Mouse (Mus musculus) stomach, embryonic 15.5 days (tissue): Measurements from ENCODE around the gene Cnih3. TPM values are rescaled to one million over a fixed set of nuclear protein-coding genes. Genes with fewer than 3 reads are reported as not detected.

Experiments used
- ATAC-seq: fragments of 200-750 bp; cut with Nextera tagmentation; 2 replicates; pipeline ENCODE4 v1.8.0; 2017; ENCODE audit warnings: low read depth, moderate number of reproducible peaks, moderate TSS enrichment; ENCODE audit not compliant: insufficient read depth, low FRiP score
- H3K27ac ChIP-seq: fragments of 300-500 bp; sonication (generic); 2 replicates; pipeline ENCODE4 v1.5.1; 2015; ENCODE audit warnings: mild to moderate bottlenecking, inconsistent platforms
- H3K27me3 ChIP-seq: fragments of 300-500 bp; sonication (generic); replicated peaks from 2 replicates; pipeline ENCODE4 v1.6.1; 2015; ENCODE audit warnings: inconsistent platforms
- H3K36me3 ChIP-seq: fragments of 300-500 bp; sonication (generic); 2 replicates; pipeline ENCODE4 v1.6.1; 2015; ENCODE audit warnings: inconsistent platforms
- H3K4me1 ChIP-seq: fragments of 300-500 bp; sonication (generic); 2 replicates; pipeline ENCODE4 v1.6.1; 2015; ENCODE audit warnings: inconsistent platforms
- H3K4me2 ChIP-seq: fragments of 300-500 bp; sonication (generic); 2 replicates; pipeline ENCODE4 v1.6.1; 2015; ENCODE audit warnings: mild to moderate bottlenecking, inconsistent platforms
- H3K4me3 ChIP-seq: fragments of 300-500 bp; sonication (generic); replicated peaks from 2 replicates; pipeline ENCODE4 v1.5.1; 2015; ENCODE audit warnings: inconsistent platforms
- H3K9ac ChIP-seq: fragments of 300-500 bp; sonication (generic); 2 replicates; pipeline ENCODE4 v1.6.1; 2015; ENCODE audit warnings: inconsistent platforms
- H3K9me3 ChIP-seq: fragments of 300-500 bp; sonication (generic); 2 replicates; pipeline ENCODE4 v1.6.1; 2016; ENCODE audit warnings: inconsistent platforms
- WGBS: fragments of 180-500 bp; shearing (Covaris S2); methylation state at CpG from one replicate; pipeline ENCODE4 v1.1.7; 2015; 5-methylcytosine and 5-hydroxymethylcytosine counted together
- polyA plus RNA-seq: library from polyadenylated mRNA; unstranded; fragments of >200 nt; fragmentation: Nextera tagmentation; extraction: Ambion mirVana; gene quantifications from 2 replicates; pipeline ENCODE4 v1.2.1, GENCODE M21; 2015

Gene Cnih3
- polyA plus RNA-seq, 1 experiment from 2014 or later: 0.35 TPM

DNA sequence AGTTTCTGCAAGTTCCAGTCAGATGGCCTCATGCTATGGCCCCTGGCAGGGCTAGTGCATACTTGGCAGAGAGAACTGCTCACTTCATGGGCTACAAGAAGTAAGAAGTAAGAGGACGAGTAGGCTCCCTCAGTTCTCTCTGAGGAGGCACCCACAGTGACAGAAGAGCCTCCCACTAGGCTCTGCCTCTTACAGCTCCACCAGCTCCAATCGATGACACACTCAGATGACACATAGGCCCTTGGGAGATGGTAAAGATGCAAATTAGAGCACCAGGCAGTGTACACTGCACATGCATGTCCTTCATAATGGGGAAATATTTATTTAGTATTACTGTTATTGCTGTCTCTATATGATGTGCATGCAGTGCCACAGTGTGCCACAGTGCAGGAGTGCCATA, 62.6 kb downstream of the Cnih3 start:
- peaks cover 5% of the 10 kb centered on the region; the same call in 1 of the 2 replicates for H3K4me1 ChIP-seq
- 0 out of 2 replicates have a peak, but pooled peaks cover 2% of the 10 kb centered on the region for H3K27me3 ChIP-seq
- H3K9ac ChIP-seq: no peak overlapping the region
- ATAC-seq: no peak
- no peak overlapping the region for H3K27ac ChIP-seq
- H3K4me2 ChIP-seq: no peak overlapping the region
- H3K4me3 ChIP-seq: no peak overlapping the region
- H3K9me3 ChIP-seq: no peaks in the 10 kb centered on the region
- 76% methylated on average over 2 of the region's 2 CpGs for WGBS
- no peaks in the 10 kb centered on the region for H3K36me3 ChIP-seq

DNA sequence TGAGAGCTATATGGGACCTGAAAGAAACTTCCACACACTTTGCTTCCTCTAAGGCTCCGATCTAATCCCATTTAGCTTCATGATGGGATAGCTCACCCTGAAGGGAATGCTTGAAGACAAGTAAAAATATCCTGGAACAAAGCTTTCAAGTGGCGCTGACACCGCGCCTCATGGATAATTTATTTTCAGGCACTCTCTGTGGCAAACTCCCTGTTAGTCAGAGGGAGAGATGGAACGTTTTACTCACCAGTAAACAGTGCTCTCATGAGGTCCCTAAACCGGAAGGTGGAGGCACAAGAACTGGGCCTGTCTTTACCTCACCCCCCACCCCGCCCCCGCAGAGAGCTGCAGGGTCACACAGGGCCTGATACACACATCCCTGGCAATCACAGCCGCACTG, 64.4 kb downstream of the Cnih3 start:
- no peak for ATAC-seq
- H3K27me3 ChIP-seq: 0 out of 2 replicates have a peak, but pooled peaks cover 2% of the 10 kb centered on the region
- H3K9me3 ChIP-seq: no peaks in the 10 kb centered on the region
- no peak overlapping the region for H3K27ac ChIP-seq
- no peak overlapping the region for H3K4me2 ChIP-seq
- no peak overlapping the region for H3K9ac ChIP-seq
- H3K4me1 ChIP-seq: peaks cover 5% of the 10 kb centered on the region; the same call in 1 of the 2 replicates
- 62% methylated on average over 9 of the region's 9 CpGs for WGBS
- H3K4me3 ChIP-seq: no peak overlapping the region
- no peaks in the 10 kb centered on the region for H3K36me3 ChIP-seq

DNA sequence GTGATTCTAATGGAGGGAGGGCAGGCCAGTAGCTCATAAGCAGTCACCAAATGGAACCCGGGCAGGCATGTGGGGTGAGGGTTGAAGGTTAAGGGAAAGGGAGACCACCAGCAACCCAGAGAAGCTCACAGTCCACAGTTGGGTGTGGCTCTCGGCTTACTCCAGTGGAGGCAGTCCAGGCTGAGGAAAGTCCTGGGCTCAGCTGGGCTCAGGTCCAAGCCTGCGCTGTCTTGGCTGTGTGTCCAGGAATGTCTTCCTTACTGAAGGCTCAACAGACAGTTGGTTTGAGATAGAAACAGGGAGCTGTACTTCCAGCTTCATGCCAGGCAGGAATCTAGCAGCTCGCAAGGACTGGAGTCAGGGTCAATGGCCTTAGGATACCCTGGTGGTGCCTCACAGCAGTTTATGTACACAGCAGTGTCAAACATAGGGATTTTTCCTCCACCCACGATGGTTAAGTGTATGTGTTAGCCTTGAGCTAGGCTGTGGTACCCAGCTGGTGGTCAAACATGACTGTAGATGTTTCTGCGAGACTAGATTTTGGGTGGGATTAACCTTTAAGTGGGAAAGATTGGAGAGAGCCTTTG, 65.6 kb downstream of the Cnih3 start:
- Histone ChIP-seq H3K9me3 (no peaks in the 10 kb centered on the region), H3K36me3 (no peaks in the 10 kb centered on the region), H3K27me3 (0 out of 2 replicates have a peak, but pooled peaks cover 2% of the 10 kb centered on the region), H3K4me1 (peaks cover 5% of the 10 kb centered on the region; the same call in 1 of the 2 replicates), H3K4me3 (no peak overlapping the region), H3K4me2 (no peak overlapping the region), H3K9ac (no peak overlapping the region), H3K27ac (no peak overlapping the region)
- WGBS: 55% methylated on average over 6 of the region's 6 CpGs
- ATAC-seq: peak; percentile 47; the same call in 1 of the 2 replicates

DNA sequence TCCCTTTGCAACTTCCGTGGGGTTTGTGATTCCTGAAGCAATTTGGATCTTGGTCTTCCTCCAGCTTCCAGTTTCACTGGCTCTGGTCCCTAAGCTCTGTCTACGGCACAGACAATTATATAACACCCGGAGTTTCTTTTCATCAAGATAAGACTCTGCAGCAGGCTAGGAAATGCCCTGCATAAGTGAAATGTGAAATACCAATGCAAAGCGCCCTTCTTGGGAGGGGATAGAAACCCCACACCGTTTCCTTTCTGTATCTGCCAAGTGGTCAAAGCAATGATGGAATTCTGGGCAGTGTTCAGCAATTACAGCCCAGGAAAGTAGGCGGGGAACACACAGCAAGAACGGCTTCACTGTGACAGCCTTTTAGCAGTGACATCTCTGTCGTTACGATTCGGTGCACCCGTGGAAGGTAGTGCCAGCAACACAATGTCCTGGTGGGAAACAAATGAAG, 67.7 kb downstream of the Cnih3 start:
- no peak overlapping the region for H3K4me3 ChIP-seq
- peaks cover 5% of the 10 kb centered on the region; the same call in 1 of the 2 replicates for H3K4me1 ChIP-seq
- WGBS: 48% methylated on average over 11 of the region's 11 CpGs
- no peaks in the 10 kb centered on the region for H3K36me3 ChIP-seq
- H3K9ac ChIP-seq: no peak overlapping the region
- H3K27me3 ChIP-seq: 0 out of 2 replicates have a peak, but pooled peaks cover 2% of the 10 kb centered on the region
- H3K27ac ChIP-seq: no peak overlapping the region
- no peak for ATAC-seq
- no peaks in the 10 kb centered on the region for H3K9me3 ChIP-seq
- no peak overlapping the region for H3K4me2 ChIP-seq

DNA sequence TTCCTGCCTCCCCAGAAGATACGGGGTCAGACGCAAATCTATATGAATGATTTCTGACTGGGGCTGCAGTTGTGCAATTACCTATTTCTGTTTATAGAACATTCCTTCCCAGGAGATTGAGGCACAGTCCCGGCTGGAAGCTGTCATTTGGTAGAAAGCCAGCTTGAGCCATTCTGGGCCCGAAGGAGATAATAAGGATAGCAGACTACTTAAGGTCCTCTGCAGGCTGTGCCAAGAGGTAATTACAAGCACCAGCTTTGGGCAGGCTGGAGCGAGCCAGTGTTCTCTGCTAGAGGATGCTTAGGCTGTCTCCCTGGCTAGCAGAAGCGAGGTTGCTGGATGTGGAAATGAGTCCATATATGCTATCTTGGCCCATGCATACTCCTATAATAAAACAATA, 70.4 kb downstream of the Cnih3 start:
- H3K27me3 ChIP-seq: 0 out of 2 replicates have a peak, but pooled peaks cover 2% of the 10 kb centered on the region
- H3K9ac ChIP-seq: no peak overlapping the region
- H3K4me3 ChIP-seq: no peak overlapping the region
- no peak overlapping the region for H3K4me2 ChIP-seq
- WGBS: 40% methylated on average over 6 of the region's 6 CpGs
- peaks cover 5% of the 10 kb centered on the region; the same call in 1 of the 2 replicates for H3K4me1 ChIP-seq
- H3K36me3 ChIP-seq: no peaks in the 10 kb centered on the region
- no peak overlapping the region for H3K27ac ChIP-seq
- H3K9me3 ChIP-seq: no peaks in the 10 kb centered on the region
- ATAC-seq: no peak

DNA sequence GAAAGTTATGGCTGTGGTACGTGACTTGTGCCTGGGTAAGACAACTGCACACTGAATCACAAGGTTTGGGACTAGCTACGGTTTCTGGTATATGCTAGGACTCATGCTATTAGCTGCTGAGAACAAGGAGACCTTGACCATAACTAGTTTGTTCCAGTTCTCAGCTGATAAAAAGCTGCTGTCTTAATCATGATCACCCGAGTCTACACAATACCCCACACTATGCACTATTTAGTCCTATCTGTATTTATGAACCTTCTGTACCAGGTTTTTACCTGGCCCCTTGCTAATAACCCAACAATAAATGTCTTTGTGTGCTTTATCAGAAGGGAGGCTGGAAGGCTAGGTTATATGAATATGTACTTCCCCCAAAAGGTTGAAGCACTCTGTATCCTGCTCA, 72.5 kb downstream of the Cnih3 start:
- H3K4me3 ChIP-seq: no peak overlapping the region
- 71% methylated on average over 3 of the region's 3 CpGs for WGBS
- H3K9me3 ChIP-seq: no peaks in the 10 kb centered on the region
- H3K4me1 ChIP-seq: no peaks in the 10 kb centered on the region
- peak; percentile 39; the same call in 1 of the 2 replicates for ATAC-seq
- no peaks in the 10 kb centered on the region for H3K27me3 ChIP-seq
- H3K4me2 ChIP-seq: no peak overlapping the region
- no peaks in the 10 kb centered on the region for H3K36me3 ChIP-seq
- no peak overlapping the region for H3K9ac ChIP-seq
- H3K27ac ChIP-seq: no peak overlapping the region

DNA sequence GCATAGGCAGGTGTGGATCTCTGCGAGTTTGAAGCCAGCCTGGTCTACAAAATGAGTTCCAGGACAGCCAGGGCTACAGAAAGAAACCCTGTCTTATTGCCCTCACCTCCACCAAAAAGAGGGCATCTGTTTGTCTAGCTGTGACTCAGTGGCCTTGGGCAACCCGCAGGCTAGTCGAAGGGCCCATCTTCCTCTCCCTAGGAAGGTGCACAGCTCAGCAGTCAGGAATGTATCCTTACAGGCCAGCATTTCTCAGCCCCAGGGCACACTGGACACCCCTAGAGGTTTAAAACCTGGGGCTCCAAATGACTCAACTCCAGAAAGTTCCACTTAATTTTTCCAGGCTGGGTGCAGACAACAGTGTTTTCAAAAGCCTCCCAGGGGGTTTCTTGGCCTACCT, 73.0 kb downstream of the Cnih3 start:
- Histone ChIP-seq H3K4me2 (no peak overlapping the region), H3K27ac (no peak overlapping the region), H3K4me1 (no peaks in the 10 kb centered on the region), H3K9me3 (no peaks in the 10 kb centered on the region), H3K36me3 (no peaks in the 10 kb centered on the region), H3K9ac (no peak overlapping the region), H3K4me3 (no peak overlapping the region), H3K27me3 (no peaks in the 10 kb centered on the region)
- WGBS: 83% methylated on average over 3 of the region's 3 CpGs
- ATAC-seq: no peak

DNA sequence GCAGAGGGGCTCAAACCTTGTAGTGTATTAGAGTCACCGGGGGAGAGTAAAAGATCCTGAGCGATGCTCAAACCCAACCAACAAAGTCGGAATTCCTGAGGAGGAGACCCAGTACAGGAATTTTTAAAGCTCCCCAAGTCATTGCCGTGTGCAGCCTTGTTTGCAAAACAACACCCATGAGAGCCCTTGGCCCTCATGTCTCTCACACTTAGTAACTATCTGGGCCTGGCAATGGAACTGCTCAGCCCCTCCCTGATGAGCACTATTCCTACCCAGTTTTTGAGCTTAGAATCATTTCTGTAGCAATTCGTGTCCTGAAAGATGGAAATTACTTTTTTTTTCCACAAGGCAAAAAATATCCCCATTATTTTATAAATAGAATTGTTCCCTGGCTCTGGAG, 74.0 kb downstream of the Cnih3 start:
- no peaks in the 10 kb centered on the region for H3K9me3 ChIP-seq
- no peaks in the 10 kb centered on the region for H3K36me3 ChIP-seq
- no peak overlapping the region for H3K4me2 ChIP-seq
- no peak for ATAC-seq
- H3K4me1 ChIP-seq: no peaks in the 10 kb centered on the region
- no peaks in the 10 kb centered on the region for H3K27me3 ChIP-seq
- H3K9ac ChIP-seq: no peak overlapping the region
- H3K27ac ChIP-seq: no peak overlapping the region
- 74% methylated on average over 5 of the region's 5 CpGs for WGBS
- no peak overlapping the region for H3K4me3 ChIP-seq

DNA sequence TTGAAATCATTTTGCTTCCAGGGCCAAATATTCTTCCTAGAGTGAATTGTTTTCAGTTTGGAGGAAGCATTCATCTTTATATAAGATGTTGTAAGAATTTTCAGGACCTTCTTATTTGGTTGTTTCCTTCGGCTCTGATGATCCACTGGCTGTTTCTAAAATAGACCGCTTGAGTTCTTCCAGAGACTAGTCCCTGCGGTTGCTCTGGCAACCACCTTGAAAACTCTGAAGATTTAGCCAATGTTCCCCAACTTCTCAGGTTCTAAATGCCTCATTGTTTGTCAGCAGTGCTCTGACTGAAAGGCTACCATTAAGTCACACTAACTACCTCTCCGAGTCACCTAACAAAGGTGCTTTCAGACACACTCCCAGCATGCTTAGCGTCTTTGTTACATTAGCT, 80.8 kb downstream of the Cnih3 start:
- H3K4me3 ChIP-seq: no peak overlapping the region
- H3K27ac ChIP-seq: no peak overlapping the region
- no peak overlapping the region for H3K9ac ChIP-seq
- H3K36me3 ChIP-seq: no peaks in the 10 kb centered on the region
- H3K9me3 ChIP-seq: no peaks in the 10 kb centered on the region
- no peaks in the 10 kb centered on the region for H3K4me1 ChIP-seq
- no peak for ATAC-seq
- H3K4me2 ChIP-seq: no peak overlapping the region
- H3K27me3 ChIP-seq: no peaks in the 10 kb centered on the region
- 83% methylated on average over 5 of the region's 5 CpGs for WGBS

DNA sequence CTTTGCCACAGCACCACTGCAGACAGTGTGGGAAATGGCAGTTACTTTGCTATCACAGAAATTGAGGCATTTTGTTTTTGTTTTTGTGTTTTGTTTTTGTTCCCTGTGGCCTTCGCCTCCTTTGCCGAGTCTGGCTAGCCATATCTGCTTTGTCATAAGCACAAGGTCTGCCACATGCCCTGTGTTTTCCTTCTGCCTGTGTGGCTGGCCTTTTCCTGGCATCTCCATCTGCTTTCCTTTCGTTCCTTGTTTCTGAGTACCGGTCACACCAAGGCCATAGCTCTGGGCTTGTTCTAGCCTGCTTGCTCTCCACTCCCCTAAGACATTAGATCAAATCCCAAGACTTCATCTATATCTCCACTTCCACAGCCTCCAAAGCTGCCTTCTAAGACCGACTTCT, 83.0 kb downstream of the Cnih3 start:
- Histone ChIP-seq H3K4me1 (no peaks in the 10 kb centered on the region), H3K4me3 (no peak overlapping the region), H3K4me2 (no peak overlapping the region), H3K27me3 (no peaks in the 10 kb centered on the region), H3K9ac (no peak overlapping the region), H3K27ac (no peak overlapping the region), H3K9me3 (no peaks in the 10 kb centered on the region), H3K36me3 (no peaks in the 10 kb centered on the region)
- WGBS: 53% methylated on average over 5 of the region's 5 CpGs
- no peak for ATAC-seq

DNA sequence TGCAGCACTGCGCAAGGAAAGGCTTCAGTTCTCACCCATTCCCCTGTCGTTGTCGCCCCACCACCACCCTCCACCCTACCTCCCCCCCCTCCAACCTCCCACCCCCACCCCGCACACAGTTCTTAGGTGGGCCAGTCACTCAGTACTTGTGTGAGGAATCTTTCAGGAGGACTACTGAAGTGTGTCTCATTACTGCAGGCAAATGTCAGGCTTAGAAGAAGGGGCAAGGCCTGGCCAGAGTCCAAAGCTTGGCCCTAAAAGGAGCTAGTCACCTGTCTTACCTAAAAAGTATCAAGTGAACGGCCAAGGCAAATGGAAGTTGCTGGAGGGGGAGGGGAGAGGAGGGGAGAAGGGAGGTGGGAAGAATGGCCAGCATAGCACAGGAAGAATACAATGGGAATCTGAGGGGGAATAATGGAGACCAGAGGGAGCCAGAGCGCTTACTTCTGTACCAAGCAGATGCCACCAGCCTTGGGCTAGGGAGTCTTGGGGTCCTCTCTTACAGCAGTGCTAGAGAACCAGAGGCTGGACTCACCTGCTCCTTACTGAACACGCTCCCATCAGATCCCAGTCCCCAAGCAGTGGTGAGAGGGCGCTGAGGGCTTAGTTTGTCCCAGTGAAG, 88.7 kb downstream of the Cnih3 start:
- H3K27ac ChIP-seq: peak overlapping the region; percentile 78
- no peak overlapping the region for H3K9ac ChIP-seq
- WGBS: 80% methylated on average over 8 of the region's 8 CpGs
- no peaks in the 10 kb centered on the region for H3K4me1 ChIP-seq
- H3K9me3 ChIP-seq: no peaks in the 10 kb centered on the region
- H3K4me3 ChIP-seq: no peak overlapping the region
- ATAC-seq: no peak
- H3K4me2 ChIP-seq: no peak overlapping the region
- no peaks in the 10 kb centered on the region for H3K27me3 ChIP-seq
- H3K36me3 ChIP-seq: no peaks in the 10 kb centered on the region

DNA sequence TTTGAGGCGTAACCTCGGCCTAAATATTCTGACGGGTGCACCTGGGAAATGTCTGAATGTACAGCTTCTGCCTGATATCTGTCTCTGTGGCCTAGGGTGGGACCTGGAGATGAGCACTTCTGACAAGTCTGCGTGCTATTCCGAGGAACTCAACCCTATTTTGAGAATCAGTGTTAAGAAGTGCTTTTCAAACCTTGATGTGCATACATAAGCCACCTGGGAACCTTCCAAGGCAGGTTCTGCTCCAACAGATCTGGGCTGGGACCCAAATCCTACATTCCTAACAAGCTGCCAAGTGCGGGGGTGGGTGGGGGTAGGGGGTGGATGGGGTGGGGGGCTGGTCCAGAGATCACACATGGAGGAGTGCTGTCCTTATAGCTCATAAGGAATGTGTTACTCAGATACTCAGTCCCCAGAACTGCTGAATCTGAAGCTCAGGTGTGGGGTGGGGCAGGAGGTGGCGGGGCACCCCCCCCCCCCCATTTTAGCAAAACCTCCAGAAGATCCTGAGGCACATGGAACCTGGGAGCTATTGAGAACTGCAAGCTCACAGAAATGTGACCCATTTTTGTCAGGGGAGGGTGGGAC, 89.3 kb downstream of the Cnih3 start:
- Histone ChIP-seq H3K36me3 (no peaks in the 10 kb centered on the region), H3K9me3 (no peaks in the 10 kb centered on the region), H3K4me3 (no peak overlapping the region), H3K4me1 (no peaks in the 10 kb centered on the region), H3K27me3 (no peaks in the 10 kb centered on the region), H3K9ac (no peak overlapping the region), H3K4me2 (no peak overlapping the region), H3K27ac (peak overlapping the region; percentile 78)
- peak; percentile 36; the same call in 1 of the 2 replicates for ATAC-seq
- WGBS: 62% methylated on average over 7 of the region's 7 CpGs
